Mouse (Mus musculus): ENCODE measurements at regions not wholly inside any gene's neighbourhood (a gene's known extent, or its start where the extent isn't known, plus 50 kb on each side); places are given as distances from the start of the nearest gene placed in this dataset.

DNA sequence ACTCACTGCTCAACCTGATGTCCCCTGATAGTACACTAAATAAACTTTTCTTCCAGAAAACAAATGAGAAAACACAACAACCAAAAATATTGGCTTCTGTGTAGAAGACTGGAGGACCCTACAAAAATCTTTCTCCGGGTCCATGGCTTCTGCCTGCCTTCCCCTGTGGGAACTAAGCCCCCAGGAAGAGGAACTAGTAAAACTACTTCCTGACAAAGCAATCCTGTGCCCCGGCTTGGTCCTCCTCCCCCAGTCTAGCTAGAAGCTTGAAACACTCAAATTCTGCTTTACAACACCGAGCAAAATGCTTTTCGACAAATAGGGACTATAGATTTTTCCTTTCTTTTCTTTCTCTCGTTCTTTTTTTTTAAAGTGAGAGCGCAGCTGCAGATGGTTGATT, 51.3 kb upstream of the Mki67 start:
- no peak for DNase-seq (ENCODE audit: low read depth, low spot score)

DNA sequence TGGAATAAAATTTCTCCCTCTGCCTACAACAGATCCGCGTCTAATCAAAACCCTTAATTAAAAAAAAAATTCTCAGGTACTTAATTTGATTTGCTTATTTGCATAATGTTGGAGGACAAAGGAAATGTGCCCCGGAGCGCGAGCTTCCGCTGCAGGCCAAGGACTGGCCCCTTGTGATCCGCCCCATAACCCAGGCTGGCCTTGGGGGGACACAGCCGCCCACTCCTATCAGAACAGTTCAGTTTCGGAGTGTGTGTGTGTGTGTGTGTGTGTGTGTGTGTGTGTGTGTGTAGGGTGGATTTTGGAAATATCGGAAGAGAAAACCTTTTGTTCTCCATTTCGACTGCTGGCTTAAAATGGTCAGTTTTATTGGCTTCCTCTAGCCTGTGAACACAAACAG, 51.9 kb upstream of the Mki67 start:
- no peak for DNase-seq (ENCODE audit: low read depth, low spot score)

DNA sequence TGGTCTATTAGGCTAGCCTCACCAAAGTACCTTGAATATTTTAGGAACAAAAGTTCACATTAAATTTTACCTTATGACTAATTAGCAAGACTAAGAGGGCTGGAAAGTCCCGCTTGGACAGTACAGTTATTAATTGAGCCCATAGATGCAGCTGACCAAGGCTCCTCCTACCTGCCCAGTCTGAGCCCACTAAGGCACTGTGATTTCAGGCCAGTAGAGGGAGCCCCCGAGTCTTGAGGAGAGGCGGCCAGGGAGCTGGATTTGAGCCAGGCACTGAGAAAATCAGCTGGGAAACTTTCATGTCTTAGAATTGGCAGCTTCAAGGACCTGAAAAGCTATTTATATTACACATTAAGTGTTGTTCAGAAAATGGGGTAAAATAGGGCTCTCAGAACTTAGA, 52.4 kb upstream of the Mki67 start:
- peak; percentile 79 for DNase-seq (ENCODE audit: low read depth, low spot score)

DNA sequence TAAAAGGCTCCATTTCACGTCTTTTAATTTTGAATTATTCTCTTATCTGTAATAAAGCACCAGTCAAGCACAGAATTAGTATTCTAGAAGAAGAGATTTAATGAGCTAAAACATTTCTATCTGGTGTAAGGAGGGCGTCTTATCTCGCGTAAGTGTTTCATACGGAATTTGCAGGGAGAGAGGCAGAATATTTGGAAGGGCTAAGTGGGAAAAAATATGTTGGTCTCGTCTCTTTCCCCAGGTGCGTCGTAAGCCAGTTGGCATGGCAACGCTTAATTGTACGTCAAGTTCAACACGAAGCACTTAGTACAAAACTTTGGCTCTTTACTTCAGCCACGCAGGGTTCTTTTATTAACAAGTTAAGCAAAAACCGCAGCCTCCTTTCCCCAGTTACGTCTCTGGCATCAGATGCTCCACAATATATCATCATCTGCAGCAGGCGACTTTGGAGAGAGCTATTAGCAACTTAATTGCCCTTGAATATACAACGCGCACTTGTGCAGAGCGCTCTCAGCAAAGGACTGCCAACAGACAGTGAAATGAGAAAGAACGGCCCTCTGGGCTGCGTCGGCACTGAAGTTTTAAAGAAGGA, 53.0 kb upstream of the Mki67 start:
- no peak for DNase-seq (ENCODE audit: low read depth, low spot score)

DNA sequence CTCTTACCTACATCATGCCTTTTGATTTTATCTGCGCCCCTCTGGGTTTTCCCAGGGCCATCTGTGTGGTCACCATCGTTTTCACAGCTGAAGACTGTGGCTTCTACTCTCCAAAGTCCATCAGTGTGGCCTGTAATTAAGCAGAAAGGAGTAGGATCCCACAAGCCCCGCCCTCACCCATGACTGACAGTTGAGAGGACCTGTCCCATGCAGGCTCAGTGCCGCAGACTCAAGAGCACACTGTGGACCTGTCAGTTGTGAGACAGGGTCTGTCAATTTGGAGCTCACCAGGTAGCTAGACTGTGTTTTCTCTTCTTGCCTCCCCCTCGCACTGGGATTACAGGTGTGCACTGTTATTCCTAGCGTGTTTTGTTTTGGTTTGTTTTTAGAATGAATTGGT, 53.9 kb upstream of the Mki67 start:
- DNase-seq (ENCODE audit: low read depth, low spot score): peak; percentile 34

DNA sequence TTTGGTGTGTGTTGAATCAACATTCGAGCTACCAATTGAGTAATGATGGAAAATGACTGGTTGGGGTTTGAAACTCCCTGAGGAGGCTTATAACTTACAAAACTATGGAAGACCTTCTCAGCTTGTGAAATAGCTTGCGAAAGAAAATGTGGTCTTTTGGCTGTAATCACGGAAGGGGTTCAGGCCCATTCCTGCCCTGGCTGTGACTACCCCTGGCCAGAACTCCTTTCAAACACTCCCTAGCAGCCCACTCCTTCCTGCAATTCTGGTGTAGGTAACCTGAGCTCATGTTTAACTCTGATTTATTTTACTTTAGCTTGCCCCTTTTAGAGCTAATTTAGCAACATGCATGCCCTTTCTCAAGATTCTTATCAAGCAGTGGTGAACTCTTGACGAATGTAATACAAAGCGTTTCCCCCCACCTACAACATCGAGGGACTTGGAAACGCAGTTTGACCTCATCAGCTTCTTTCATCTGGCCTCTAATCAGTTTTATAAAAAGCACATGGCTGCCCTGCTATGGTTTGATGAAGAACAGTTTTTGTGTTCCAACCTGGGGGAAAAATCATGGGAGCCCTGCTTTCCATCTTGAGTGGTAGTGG, 59.8 kb upstream of the Mki67 start:
- DNase-seq (ENCODE audit: low read depth, low spot score): no peak

DNA sequence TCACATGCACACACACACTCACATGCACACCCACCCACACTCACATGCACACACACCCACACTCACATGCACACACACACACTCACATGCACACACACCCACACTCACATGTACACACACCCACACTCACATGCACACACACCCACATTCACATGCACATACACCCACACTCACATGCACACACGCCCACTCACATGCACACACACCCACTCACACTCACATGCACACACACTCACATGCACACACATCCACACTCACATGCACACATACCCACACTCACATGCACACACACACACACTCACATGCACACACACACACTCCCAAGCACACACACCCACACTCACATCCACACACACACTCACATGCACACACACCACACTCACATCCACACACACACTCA, 74.0 kb upstream of the Mki67 start:
- no peak for DNase-seq (ENCODE audit: low read depth, low spot score)

DNA sequence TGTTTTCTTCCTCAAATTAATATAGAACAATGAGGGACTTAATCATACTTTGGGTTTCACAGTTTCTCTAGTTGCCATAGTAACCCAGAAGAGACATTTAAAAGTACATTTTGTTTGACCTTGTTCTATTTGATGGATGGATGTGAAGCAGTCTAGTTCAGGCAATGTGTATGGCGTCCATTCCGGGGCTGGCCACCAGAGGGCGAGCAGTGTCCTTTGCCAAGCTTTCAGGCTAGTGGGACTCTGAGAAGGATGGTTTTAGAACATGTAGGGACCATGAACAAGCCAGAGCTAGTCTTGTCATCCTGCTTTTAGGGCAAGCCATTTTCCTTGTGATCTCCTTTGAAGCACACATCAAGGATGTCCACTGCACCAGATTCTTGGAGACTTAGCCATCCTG, 74.8 kb upstream of the Mki67 start:
- DNase-seq (ENCODE audit: low read depth, low spot score): peak; percentile 72

DNA sequence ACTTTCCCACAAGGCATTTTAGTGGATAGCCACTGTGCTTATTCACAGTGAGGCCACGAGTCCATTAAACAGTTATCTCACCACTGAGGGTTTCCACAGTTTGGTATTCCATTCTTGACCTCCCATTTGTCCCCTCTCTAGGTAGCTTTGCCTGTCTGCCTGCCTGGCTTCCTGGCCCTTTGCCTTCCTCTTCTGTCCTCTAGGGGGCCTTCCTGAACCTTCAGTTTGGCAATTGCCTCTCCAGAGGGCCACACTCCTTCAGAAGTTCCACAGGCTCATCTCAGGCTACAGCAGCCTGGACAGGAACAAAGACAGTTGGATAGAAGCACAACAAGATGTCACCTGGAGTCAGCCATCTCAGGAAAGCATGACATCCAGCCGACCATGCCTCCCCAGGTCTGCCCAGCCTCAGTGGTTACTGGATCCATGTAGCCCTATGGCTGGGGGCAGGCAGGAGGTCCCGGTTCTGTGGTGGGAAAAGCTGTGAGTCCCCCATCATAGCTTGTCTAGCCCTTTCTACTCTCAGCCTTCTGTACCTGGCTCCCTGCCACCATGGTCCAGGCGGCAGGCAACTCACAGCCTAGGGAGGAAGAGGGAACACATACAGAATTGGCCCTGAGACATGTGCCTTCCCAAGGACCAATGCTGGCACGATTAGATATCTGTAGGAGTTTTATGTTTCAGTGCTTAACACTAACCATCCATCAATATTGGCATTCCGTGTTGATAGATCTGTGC, 76.0 kb upstream of the Mki67 start:
- peak; percentile 26 for DNase-seq (ENCODE audit: low read depth, low spot score)

DNA sequence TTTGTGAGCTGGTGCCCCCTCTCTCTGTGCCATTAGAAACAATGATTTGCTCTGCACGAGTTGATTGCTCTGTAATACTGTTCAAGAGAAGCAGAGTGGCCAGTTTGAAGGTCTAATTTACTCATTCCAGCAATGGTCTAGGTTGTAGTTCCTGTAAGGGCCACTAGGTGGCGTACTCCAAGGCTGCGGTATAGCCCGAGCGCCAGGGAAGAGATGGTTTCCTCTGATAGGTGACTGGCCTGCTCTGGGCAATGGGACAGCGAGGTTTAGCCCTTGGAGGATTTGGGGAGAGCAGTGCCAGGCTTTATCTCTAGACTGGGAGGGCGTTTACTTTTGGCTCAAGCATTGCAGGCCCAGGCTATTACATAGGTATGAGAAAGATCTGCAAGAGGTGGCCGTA, 76.8 kb upstream of the Mki67 start:
- DNase-seq (ENCODE audit: low read depth, low spot score): peak; percentile 76

DNA sequence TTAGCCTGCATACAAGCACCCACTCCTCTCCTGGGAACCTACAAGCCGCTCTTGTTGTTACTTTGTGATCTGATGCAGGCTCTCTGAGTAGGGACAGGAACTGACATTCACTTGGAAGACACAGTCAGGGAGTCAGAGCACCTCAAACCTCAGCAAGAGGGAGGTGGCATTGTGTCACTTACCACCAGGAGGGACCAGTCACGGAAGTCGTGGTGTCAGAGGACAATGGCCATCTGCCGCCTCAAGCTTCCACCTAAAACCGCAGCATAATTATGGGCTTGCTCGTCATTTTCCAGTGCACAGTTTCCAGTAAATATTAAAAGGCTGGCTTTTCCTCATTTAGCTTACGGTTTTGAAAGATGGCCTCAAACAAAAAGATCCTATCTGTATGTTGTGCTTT, 78.1 kb upstream of the Mki67 start:
- no peak for DNase-seq (ENCODE audit: low read depth, low spot score)

DNA sequence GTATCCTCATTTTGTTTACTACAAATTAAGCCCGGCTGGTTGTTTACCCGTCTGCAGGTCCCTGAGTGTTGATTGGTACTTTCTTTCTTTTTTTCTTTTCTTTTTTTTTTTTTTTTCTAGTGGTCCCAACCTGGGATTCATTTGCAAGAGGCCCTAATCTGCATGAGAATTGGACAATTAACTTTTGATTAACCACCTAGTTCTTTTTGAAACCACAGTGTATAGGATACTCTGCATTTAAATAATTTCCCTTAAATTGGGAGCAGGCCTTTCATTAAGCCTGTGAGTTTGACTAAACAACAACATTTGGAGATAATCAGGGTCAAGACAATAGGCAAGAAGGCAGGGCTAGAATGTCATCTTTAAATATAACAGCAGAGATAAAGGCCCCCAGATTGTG, 78.5 kb upstream of the Mki67 start:
- DNase-seq (ENCODE audit: low read depth, low spot score): no peak

DNA sequence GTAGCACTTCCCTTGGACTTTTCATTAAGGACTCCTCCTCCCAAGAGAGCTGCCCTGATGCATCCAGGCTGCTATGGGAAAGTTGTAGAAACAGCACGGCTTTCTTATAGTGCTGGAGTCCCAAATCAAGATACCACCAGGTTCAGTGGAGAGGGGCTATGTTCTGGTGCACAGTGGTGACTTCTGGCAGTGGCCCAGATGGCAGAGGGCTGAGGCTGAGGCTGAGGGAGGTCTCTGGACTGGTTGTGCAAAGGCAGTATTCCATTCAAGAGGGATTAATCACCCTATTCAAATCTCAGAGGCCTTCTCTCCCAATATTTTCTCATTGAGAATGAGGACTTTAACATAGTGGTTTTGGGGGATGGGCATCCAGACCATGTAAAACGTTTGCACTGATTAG, 82.3 kb upstream of the Mki67 start:
- no peak for DNase-seq (ENCODE audit: low read depth, low spot score)

DNA sequence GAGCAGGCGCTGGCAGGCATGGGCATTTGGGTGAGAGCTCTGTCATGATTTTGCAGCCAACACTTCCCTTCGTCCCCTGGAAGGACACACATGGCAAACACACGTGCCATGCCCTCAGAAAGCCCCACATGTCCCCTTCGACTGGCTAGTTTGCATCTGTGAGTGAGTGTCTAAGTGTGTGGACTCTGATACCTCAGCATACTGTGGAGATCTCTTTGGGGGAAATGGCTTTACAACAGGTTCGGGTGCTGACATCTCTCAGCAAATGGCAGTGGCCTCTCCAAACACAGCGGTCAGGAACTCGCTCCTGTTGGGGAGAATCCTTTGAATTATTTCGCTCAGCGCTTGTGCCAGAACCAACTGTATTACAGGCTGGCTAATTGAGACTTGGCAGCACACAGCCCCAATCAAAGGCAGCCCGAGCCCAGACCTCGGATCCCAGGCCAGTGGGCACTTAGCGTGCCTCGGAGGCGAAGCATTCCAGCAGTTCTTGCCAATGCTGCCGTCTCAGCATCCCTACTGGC, 86.5 kb upstream of the Mki67 start:
- no peak for DNase-seq (ENCODE audit: low read depth, low spot score)

DNA sequence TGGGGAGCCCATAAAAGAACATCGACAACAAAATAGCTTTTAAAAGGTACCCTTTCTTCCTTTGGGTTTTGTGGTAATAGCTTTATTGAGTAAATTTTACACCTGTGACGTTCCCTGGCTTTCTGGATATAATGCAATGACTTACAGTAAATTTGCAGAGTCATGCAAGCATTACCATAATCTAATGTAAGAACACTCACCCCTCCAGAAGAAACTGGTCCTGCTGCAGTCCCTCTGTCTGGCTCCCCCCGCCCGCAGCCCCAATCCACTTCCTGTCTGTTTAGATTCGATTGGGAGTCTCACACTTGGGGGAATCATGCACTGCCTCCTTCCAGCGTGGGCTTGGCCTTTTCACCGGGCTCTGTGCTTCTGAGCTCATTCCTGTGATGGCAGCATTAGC, 88.6 kb upstream of the Mki67 start:
- DNase-seq (ENCODE audit: low read depth, low spot score): no peak

DNA sequence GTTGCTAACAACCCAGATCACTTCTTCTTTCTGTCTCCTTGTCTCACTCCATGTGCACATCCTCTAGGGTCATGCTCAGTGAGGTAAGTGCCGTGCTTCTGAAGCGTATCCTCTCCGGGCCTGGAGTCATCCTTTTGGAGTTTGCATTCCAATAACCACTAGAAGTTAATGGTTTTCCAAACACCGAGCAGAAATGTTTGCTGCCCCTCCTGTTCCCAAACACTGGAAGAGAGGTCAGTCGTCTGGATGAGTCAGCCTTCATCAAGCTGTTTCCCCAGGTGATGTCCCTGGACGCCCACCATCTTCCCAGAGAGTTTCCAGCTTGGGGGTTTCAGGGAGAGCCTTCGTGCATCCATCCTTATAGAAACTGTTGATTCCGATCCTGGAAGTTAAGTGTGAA, 90.0 kb upstream of the Mki67 start:
- no peak for DNase-seq (ENCODE audit: low read depth, low spot score)

DNA sequence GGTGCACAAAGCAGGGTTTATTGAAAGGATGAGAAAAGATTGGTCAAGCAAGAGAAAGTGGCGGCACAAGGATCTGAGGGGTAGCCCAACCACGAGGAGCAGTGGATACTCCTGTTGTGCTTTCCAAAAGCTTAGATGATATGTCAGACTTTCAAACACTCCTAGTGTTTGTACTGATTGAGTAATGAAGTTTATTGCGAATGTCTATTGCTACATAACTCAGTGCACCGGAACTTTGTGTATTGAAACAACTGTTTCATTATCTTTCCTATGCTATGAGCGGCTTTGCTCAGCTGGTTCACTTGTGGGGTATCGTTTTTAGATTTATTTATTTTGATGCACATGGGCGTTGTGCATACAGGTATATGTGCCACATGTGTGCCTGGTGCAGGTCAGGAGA, 90.5 kb upstream of the Mki67 start:
- DNase-seq (ENCODE audit: low read depth, low spot score): no peak

DNA sequence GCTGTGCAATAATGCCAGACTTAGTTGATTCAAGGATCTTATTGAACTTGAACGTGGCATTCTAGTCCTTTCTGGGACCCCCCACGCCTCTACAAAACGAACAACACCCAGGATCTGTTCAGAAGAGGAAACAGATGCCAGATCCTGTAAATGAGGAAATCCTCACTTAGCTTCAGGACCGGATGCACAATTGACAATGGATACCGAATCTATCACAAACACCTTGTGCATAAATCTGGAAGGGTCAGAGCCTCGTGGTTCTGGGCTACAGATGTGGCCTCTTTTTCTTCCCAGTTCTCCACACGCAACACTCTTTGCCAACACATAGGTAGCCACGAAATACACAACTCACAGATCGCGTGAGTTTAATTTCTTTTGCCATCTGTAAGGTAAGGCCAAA, 93.0 kb upstream of the Mki67 start:
- DNase-seq (ENCODE audit: low read depth, low spot score): no peak

DNA sequence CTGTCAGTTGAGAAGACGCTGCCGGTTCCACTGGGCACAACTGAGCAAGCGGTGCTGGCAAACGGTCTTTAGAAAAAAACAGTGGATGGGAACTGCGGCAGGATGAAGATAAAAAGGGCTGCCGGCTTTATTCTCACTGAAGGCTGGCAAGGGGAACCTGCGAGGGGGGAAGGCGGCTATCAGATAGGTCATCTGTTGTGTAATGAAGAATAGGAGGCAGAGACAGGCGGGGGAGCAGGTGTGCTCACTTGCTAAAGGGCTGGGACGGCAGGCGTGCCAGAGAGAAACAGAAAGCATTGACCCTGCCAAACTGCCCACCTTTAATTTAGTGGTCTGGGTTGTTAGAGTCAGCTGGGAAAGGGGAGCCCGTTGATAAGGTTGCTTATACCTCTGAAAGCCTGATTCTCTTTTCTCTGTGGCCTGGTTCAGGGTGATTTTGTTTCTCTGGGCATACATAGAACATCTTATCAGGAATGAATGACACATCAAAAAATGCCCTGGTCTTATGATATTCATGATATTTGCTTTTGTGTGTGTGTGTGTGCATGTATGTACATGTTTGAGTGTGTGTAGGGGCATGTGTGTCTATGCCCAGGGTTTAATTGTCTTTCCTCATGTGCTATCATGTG, 93.7 kb upstream of the Mki67 start:
- DNase-seq (ENCODE audit: low read depth, low spot score): no peak

DNA sequence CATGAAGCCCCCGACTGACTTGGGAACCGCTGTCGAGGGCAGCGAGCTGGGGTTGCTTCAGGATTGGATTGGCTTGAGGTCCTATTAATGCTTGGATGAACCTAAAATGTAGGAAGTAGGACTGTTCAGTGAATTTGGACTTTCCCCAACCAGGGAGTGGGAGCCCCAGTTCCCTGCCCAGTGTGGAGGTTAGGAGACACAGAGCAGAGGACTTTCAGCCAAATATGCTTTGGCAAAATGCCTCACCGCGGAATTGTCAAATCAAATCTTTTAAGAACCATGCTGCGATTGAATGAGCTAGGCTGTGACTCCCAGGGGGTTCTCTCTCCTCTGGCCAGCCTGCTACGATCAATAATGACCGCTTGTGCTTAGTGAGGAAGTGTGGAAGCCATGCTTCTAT, 94.8 kb upstream of the Mki67 start:
- no peak for DNase-seq (ENCODE audit: low read depth, low spot score)

DNA sequence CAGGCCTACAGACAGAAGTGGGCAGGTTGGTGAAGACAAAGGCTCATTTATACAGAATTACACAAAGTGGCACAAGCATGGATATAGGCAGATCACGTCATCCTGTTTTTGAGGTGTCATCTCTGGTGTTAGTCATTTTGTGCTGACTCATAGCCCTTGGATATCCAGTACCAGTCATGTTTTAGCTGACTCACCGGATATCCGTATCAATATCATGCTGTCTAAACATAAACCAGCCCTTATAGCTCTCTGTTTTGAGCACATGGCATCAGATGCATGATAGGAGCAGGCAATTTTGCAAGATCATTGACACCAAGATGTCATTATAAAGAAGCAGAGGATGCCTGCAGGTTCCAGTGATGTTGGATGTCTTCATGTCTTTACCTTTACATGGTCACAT, 97.5 kb upstream of the Mki67 start:
- DNase-seq (ENCODE audit: low read depth, low spot score): no peak

DNA sequence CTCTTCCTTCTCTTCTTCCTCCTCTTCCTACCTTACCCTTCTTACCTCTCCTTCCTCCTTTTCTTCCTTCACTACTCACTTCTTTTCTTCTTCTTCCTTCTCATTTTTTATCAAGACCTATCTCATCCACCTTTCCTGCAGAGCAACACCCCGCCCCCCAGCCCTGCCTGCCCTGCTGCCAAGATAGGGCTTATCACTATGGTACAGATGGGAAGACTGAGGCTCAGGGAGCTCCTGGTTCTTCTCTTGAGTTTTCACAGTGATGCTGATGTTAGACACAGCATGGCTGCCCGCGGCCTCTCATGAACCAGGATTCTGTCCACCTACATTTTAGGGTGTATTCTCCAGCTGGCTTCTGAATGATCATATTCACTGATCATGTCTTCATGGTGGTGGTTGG, 100.0 kb upstream of the Mki67 start:
- DNase-seq (ENCODE audit: low read depth, low spot score): no peak

DNA sequence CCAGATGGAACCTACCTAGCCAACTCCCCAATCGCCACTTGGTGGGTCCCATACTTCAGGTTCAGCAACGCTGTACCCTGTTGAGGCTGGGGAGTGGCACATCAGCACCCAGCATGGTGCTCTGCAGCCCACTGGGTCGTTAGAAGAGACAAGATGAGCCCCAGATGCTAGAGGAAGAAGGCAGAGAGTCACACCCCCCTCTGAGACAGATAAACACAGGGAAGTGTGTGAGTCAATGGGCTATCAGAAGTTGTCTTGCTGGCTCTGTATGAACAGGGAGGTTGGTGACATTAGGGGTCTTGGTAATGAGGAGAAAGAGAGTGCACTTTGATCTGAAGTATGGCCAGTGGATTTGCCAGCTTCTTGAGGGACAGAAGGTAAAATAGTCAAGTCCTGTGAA, 101.7 kb upstream of the Mki67 start:
- no peak for DNase-seq (ENCODE audit: low read depth, low spot score)

Measured in ZHBTc4 (cell line).